9 mouse cellular contexts compared by ENCODE assay signal in the genomic region with DNA sequence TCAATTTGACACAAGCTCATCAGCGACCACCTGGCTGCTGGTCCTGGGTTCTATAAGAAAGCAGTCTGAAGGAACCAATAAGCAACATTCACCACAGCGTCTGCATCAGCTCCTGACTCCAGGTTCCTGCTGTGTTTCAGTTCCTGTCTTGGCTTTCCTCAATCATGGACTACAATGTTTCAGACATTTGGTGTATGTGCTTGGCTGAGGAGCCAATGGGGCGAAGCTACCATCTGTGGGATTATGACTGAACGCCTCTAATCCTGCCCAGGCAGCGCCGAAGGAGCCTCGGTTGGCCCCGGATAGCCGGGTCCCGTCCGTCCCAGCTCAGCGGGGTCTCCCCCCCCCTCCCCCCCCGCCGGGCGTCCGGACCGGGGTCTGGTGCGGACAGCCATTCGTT. TPM values are rescaled to one million over a fixed set of nuclear protein-coding genes. Genes with fewer than 3 reads are reported as not detected.
A peak's percentile ranks its signal among the peaks of the same experiment; 100 is the strongest.
DNase-seq lines count a peak whose midpoint lies in the region; ATAC-seq and TF ChIP-seq lines count a peak whose summit lies in the region.
"Had no signal": no experiment of that assay in that cellular context is flagged by ENCODE, and none has a peak within 500 bp of the region (broad histone marks: within the 10 kb centered on the region; RNA-seq: fewer than 3 reads in every experiment).

No protein-coding gene starts in this region.

- no peaks in the 10 kb centered on the region for H3K27me3 ChIP-seq in kidney, adult 2 months (replicated peaks; ENCODE audit: control insufficient read depth, insufficient read depth, low read length)
- H3K27me3 ChIP-seq in kidney, embryonic 16.5 days (ENCODE audit: insufficient read depth, low read length), result no peaks in the 10 kb centered on the region
- H3K27me3 ChIP-seq in testis, adult 2 months (ENCODE audit: control insufficient read depth, insufficient read depth, low read length), result no peaks in the 10 kb centered on the region
- H3K27me3 ChIP-seq in forebrain, embryonic 14.5 days (replicated peaks; ENCODE audit: control insufficient read depth, insufficient read depth, low read length), result no peaks in the 10 kb centered on the region
- no peaks in the 10 kb centered on the region for H3K27me3 ChIP-seq in midbrain, embryonic 16.5 days (ENCODE audit: control insufficient read depth, insufficient read depth, low read depth, low read length)
- H3K27me3 ChIP-seq: hindbrain, embryonic 15.5 days had no signal

- no peak overlapping the region for H3K4me3 ChIP-seq in kidney, adult 2 months (ENCODE audit: insufficient read depth, low read depth, low read length)
- H3K4me3 ChIP-seq in kidney, embryonic 16.5 days (ENCODE audit: low read length), result no peak overlapping the region
- peak overlapping the region; percentile 13 for H3K4me3 ChIP-seq in testis, adult 2 months (ENCODE audit: control insufficient read depth, low read depth, low read length)
- no peak overlapping the region for H3K4me3 ChIP-seq in forebrain, embryonic 14.5 days (ENCODE audit: low read depth, low read length)
- no peak overlapping the region for H3K4me3 ChIP-seq in midbrain, embryonic 16.5 days (ENCODE audit: low read depth, low read length)
- H3K4me3 ChIP-seq: hindbrain, embryonic 15.5 days had no signal

- no peaks in the 10 kb centered on the region for H3K36me3 ChIP-seq in kidney, adult 2 months (ENCODE audit: control insufficient read depth, insufficient read depth, low read length)
- H3K36me3 ChIP-seq in kidney, embryonic 16.5 days (ENCODE audit: insufficient read depth, low read length), result no peaks in the 10 kb centered on the region
- H3K36me3 ChIP-seq in testis, adult 2 months (ENCODE audit: control insufficient read depth, insufficient read depth, low read length), result no peaks in the 10 kb centered on the region
- H3K36me3 ChIP-seq in forebrain, embryonic 14.5 days (ENCODE audit: control insufficient read depth, insufficient read depth, low read length), result no peaks in the 10 kb centered on the region
- H3K36me3 ChIP-seq in midbrain, embryonic 16.5 days (ENCODE audit: control insufficient read depth, insufficient read depth, low read length), result no peaks in the 10 kb centered on the region
- H3K36me3 ChIP-seq: hindbrain, embryonic 15.5 days had no signal

- no peak overlapping the region for H3K9ac ChIP-seq in kidney, embryonic 16.5 days (replicated peaks; ENCODE audit: low read length)
- H3K9ac ChIP-seq in forebrain, embryonic 14.5 days (ENCODE audit: low read length), result no peak overlapping the region
- H3K9ac ChIP-seq in midbrain, embryonic 16.5 days (ENCODE audit: low read depth, low read length), result no peak overlapping the region
- H3K9ac ChIP-seq: hindbrain, embryonic 15.5 days had no signal

- ATAC-seq in kidney, embryonic 16.5 days (ENCODE audit: low FRiP score, low TSS enrichment), result no peak
- ATAC-seq in forebrain, embryonic 14.5 days, result no peak
- no peak for ATAC-seq in midbrain, embryonic 16.5 days

- H3K9me3 ChIP-seq in kidney, embryonic 16.5 days (ENCODE audit: low read length), result no peaks in the 10 kb centered on the region
- no peaks in the 10 kb centered on the region for H3K9me3 ChIP-seq in forebrain, embryonic 14.5 days (replicated peaks; ENCODE audit: control insufficient read depth, low read length)
- no peaks in the 10 kb centered on the region for H3K9me3 ChIP-seq in midbrain, embryonic 16.5 days (replicated peaks; ENCODE audit: control insufficient read depth, low read length, poor library complexity, severe bottlenecking)
- H3K9me3 ChIP-seq: hindbrain, embryonic 15.5 days had no signal

- no peak for TF ChIP-seq POLR2A in kidney, adult 2 months (IDR thresholded peaks at IDR 0.05; ENCODE audit: low read depth, low read length)
- TF ChIP-seq POLR2A in testis, adult 2 months (IDR thresholded peaks at IDR 0.05; ENCODE audit: control insufficient read depth, low read depth, low read length), result no peak

- TF ChIP-seq CTCF in kidney, adult 2 months (conservative IDR thresholded peaks at IDR 0.05; ENCODE audit: insufficient read depth, insufficient read length, low read depth, low read length), result no peak
- TF ChIP-seq CTCF in testis, adult 2 months (IDR thresholded peaks at IDR 0.05; ENCODE audit: control insufficient read depth, insufficient read depth, insufficient replicate concordance, low read depth, low read length), result no peak

- H3K27ac ChIP-seq in kidney, adult 2 months (ENCODE audit: insufficient read depth, low read depth, low read length), result no peak overlapping the region
- H3K27ac ChIP-seq in kidney, embryonic 16.5 days (ENCODE audit: low read length), result no peak overlapping the region
- H3K27ac ChIP-seq in testis, adult 2 months (ENCODE audit: control insufficient read depth, insufficient read depth, low read depth, low read length), result no peak overlapping the region
- no peak overlapping the region for H3K27ac ChIP-seq in forebrain, embryonic 14.5 days (ENCODE audit: low read depth, low read length)
- H3K27ac ChIP-seq in midbrain, embryonic 16.5 days (ENCODE audit: low read length), result no peak overlapping the region
- H3K27ac ChIP-seq: hindbrain, embryonic 15.5 days had no signal

- peak; percentile 59 for DNase-seq in kidney, adult 2 months
- DNase-seq in cerebellum, adult 18-20 months, result peak; percentile 65 to 77
- DNase-seq in heart, postnatal 14 days, result peak; percentile 73 to 84
- DNase-seq in lung, postnatal 10 days, result peak; percentile 78
- no peak for DNase-seq in forebrain, embryonic 14.5 days (ENCODE audit: low spot score)

- peaks cover 5% of the 10 kb centered on the region; the same call in 1 of the 2 replicates for H3K4me1 ChIP-seq in kidney, adult 2 months (ENCODE audit: control insufficient read depth, insufficient read depth, low read length)
- no peaks in the 10 kb centered on the region for H3K4me1 ChIP-seq in kidney, embryonic 16.5 days (ENCODE audit: insufficient read depth, low read length)
- H3K4me1 ChIP-seq in testis, adult 2 months (ENCODE audit: control insufficient read depth, insufficient read depth, low read length), result no peaks in the 10 kb centered on the region; the same call in 1 of the 2 replicates
- peaks cover 2% of the 10 kb centered on the region; the same call in 1 of the 2 replicates for H3K4me1 ChIP-seq in forebrain, embryonic 14.5 days (ENCODE audit: control insufficient read depth, insufficient read depth, low read length)
- H3K4me1 ChIP-seq in midbrain, embryonic 16.5 days (ENCODE audit: control insufficient read depth, insufficient read depth, low read length), result no peaks in the 10 kb centered on the region; the same call in 1 of the 2 replicates
- H3K4me1 ChIP-seq: hindbrain, embryonic 15.5 days had no signal

- WGBS in kidney, adult 2 months, result 75% methylated on average over 19 of the region's 19 CpGs
- WGBS in kidney, embryonic 16.5 days, result 77% methylated on average over 14 of the region's 19 CpGs
- WGBS in forebrain, embryonic 14.5 days, result 75% methylated on average over 18 of the region's 19 CpGs
- WGBS in midbrain, embryonic 16.5 days, result 60% methylated on average over 15 of the region's 19 CpGs

- intact Hi-C loops in heart, postnatal 14 days (cut with DNase I), result no loop called here

- H3K4me2 ChIP-seq in kidney, embryonic 16.5 days (replicated peaks; ENCODE audit: low read depth, low read length), result no peak overlapping the region
- no peak overlapping the region for H3K4me2 ChIP-seq in forebrain, embryonic 14.5 days (ENCODE audit: low read length)
- no peak overlapping the region for H3K4me2 ChIP-seq in midbrain, embryonic 16.5 days (ENCODE audit: low read length)
- H3K4me2 ChIP-seq: hindbrain, embryonic 15.5 days had no signal

RNA-seq across cellular contexts. Expression of a gene that starts 18.8 kb away (rescaled TPM):
- 6.9 and 8.6 TPM in 2 replicates for polyA plus RNA-seq in kidney, adult 2 months (2012; rRNA removed)
- polyA plus RNA-seq in kidney, embryonic 16.5 days (2015; fragmentation: Nextera tagmentation; extraction: Ambion mirVana), result 9.0 and 9.2 TPM in 2 replicates
- total RNA-seq in heart, postnatal 14 days (2021), result 10 to 100 TPM; 27.0 to 27.8 TPM
- polyA plus RNA-seq in testis, adult 2 months (2012; rRNA removed), result 10.4 and 11.8 TPM in 2 replicates
- polyA plus RNA-seq in forebrain, embryonic 14.5 days (2014; fragmentation: Nextera tagmentation; extraction: Ambion mirVana), result 39.5 and 45.8 TPM in 2 replicates
- polyA plus RNA-seq in midbrain, embryonic 16.5 days (2015; fragmentation: Nextera tagmentation; extraction: Ambion mirVana), result 27.2 and 32.3 TPM in 2 replicates

RNA-seq across cellular contexts. Expression of a gene that starts 50.4 kb away (rescaled TPM):
- polyA plus RNA-seq in kidney, adult 2 months (2012; rRNA removed), result 4.3 and 4.9 TPM in 2 replicates
- polyA plus RNA-seq in kidney, embryonic 16.5 days (2015; fragmentation: Nextera tagmentation; extraction: Ambion mirVana), result 17.8 and 19.9 TPM in 2 replicates
- total RNA-seq in heart, postnatal 14 days (2021), result 10 to 100 TPM in 1 of 2 experiments, 1 to 10 TPM in 1; 8.9 to 10.1 TPM
- 4.7 and 5.4 TPM in 2 replicates for polyA plus RNA-seq in testis, adult 2 months (2012; rRNA removed)
- 17.0 and 18.1 TPM in 2 replicates for polyA plus RNA-seq in forebrain, embryonic 14.5 days (2014; fragmentation: Nextera tagmentation; extraction: Ambion mirVana)
- polyA plus RNA-seq in midbrain, embryonic 16.5 days (2015; fragmentation: Nextera tagmentation; extraction: Ambion mirVana), result 14.5 and 16.0 TPM in 2 replicates
